Mouse (Mus musculus): ENCODE measurements around the gene Sdccag8. TPM values are rescaled to one million over a fixed set of nuclear protein-coding genes. Genes with fewer than 3 reads are reported as not detected.

The Sdccag8 gene
- total and polyA plus RNA-seq, 2 experiments from 2014 or later: 5.9 to 8.1 TPM

DNA sequence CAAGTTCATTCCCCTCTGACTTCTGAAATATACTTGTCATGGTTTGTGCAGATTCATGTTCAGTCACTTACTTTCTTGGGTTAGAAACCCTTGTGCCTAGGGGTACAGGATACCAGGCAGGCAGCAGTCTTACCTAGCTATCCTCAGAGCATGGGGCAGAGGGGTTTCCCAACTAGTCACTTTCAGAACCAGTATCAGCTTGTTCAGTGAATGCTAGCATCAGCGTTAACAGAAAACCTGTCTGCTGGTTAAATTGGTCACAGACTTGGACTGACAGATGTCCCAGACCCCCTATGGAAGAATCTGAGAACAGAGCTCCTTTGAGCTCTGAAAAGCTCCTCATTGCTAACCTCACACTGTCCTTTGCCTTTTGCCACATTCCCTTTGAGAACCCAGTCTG, 204.3 kb downstream of the Sdccag8 start:
- H3K27ac ChIP-seq (ENCODE audit: low read depth): no peak overlapping the region
- H3K4me2 ChIP-seq (ENCODE audit: low read depth, low read length): no peak overlapping the region
- no peak overlapping the region for H3K4me3 ChIP-seq (ENCODE audit: low read depth, low read length)
- no peaks in the 10 kb centered on the region for H3K27me3 ChIP-seq (ENCODE audit: control insufficient read depth, insufficient read depth, low read length)
- WGBS: 77% methylated on average over 1 of the region's 1 CpGs
- H3K9me3 ChIP-seq (replicated peaks; ENCODE audit: control insufficient read depth, low read length): no peaks in the 10 kb centered on the region
- no peak overlapping the region for H3K9ac ChIP-seq (replicated peaks; ENCODE audit: low read depth, low read length)
- no peaks in the 10 kb centered on the region for H3K4me1 ChIP-seq (ENCODE audit: control insufficient read depth, insufficient read depth)
- DNase-seq (ENCODE audit: low spot score): no peak
- no peak for ATAC-seq (ENCODE audit: insufficient read depth, low read depth)
- TF ChIP-seq EP300 (IDR thresholded peaks at IDR 0.05; ENCODE audit: low read depth): no peak
- TF ChIP-seq CTCF (IDR thresholded peaks at IDR 0.05; ENCODE audit: low read depth): no peak
- H3K36me3 ChIP-seq (replicated peaks; ENCODE audit: control insufficient read depth, insufficient read depth, low read length): peaks cover 17% of the 10 kb centered on the region; the same call in 1 of the 2 replicates

- Histone ChIP-seq H3K9me3 (replicated peaks; ENCODE audit: control insufficient read depth, low read length) (no peaks in the 10 kb centered on the region), H3K36me3 (replicated peaks; ENCODE audit: control insufficient read depth, insufficient read depth, low read length) (peaks cover 21% of the 10 kb centered on the region; the same call in 1 of the 2 replicates), H3K4me2 (ENCODE audit: low read depth, low read length) (no peak overlapping the region), H3K4me1 (ENCODE audit: control insufficient read depth, insufficient read depth) (no peaks in the 10 kb centered on the region), H3K27me3 (ENCODE audit: control insufficient read depth, insufficient read depth, low read length) (no peaks in the 10 kb centered on the region), H3K4me3 (ENCODE audit: low read depth, low read length) (no peak overlapping the region), H3K9ac (replicated peaks; ENCODE audit: low read depth, low read length) (no peak overlapping the region), H3K27ac (ENCODE audit: low read depth) (no peak overlapping the region)
- DNase-seq (ENCODE audit: low spot score) (no peak), ATAC-seq (ENCODE audit: insufficient read depth, low read depth) (no peak)
- WGBS: 92% methylated on average over 5 of the region's 5 CpGs
- no peak for TF ChIP-seq EP300 (IDR thresholded peaks at IDR 0.05; ENCODE audit: low read depth)
These were observed 205.2 kb downstream of the Sdccag8 start for GRCm38 (mm10) chr1:177019668-177020067.

- Histone ChIP-seq H3K9me3 (replicated peaks; ENCODE audit: control insufficient read depth, low read length) (no peaks in the 10 kb centered on the region), H3K27ac (ENCODE audit: low read depth) (no peak overlapping the region), H3K27me3 (ENCODE audit: control insufficient read depth, insufficient read depth, low read length) (no peaks in the 10 kb centered on the region), H3K36me3 (replicated peaks; ENCODE audit: control insufficient read depth, insufficient read depth, low read length) (peaks cover 27% of the 10 kb centered on the region), H3K9ac (replicated peaks; ENCODE audit: low read depth, low read length) (no peak overlapping the region), H3K4me2 (ENCODE audit: low read depth, low read length) (no peak overlapping the region), H3K4me1 (ENCODE audit: control insufficient read depth, insufficient read depth) (no peaks in the 10 kb centered on the region), H3K4me3 (ENCODE audit: low read depth, low read length) (no peak overlapping the region)
- TF ChIP-seq CTCF (IDR thresholded peaks at IDR 0.05; ENCODE audit: low read depth): no peak
- TF ChIP-seq EP300 (IDR thresholded peaks at IDR 0.05; ENCODE audit: low read depth): no peak
- DNase-seq (ENCODE audit: low spot score) (no peak), ATAC-seq (ENCODE audit: insufficient read depth, low read depth) (no peak)
- WGBS: 58% methylated on average over 3 of the region's 3 CpGs
These were observed 208.3 kb downstream of the Sdccag8 start for GRCm38 (mm10) chr1:177022751-177023150.

DNA sequence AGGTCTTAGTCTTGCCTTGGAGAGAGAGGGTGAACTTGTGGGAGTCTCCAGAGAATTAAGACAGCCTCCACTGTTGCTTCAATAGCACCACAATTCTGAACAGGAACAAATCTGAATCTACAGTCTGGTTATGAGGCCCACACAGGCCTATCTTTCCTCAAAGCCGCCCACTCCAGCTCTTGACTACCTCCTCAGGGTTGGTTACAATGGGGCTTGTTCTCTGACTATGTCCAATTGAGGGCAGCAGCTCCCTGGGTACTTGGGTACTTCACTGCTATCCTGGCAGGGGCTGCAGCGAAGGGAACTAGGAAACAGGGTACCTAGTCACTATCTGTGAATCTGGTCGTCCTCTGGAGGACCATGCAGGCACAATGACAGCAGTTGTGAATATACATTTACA, 213.2 kb downstream of the Sdccag8 start:
- ATAC-seq (ENCODE audit: insufficient read depth, low read depth) (no peak), DNase-seq (ENCODE audit: low spot score) (no peak)
- H3K9me3 ChIP-seq (replicated peaks; ENCODE audit: control insufficient read depth, low read length): no peaks in the 10 kb centered on the region
- no peaks in the 10 kb centered on the region for H3K27me3 ChIP-seq (ENCODE audit: control insufficient read depth, insufficient read depth, low read length)
- H3K9ac ChIP-seq (replicated peaks; ENCODE audit: low read depth, low read length): no peak overlapping the region
- no peak overlapping the region for H3K27ac ChIP-seq (ENCODE audit: low read depth)
- TF ChIP-seq CTCF (IDR thresholded peaks at IDR 0.05; ENCODE audit: low read depth) (no peak), EP300 (IDR thresholded peaks at IDR 0.05; ENCODE audit: low read depth) (no peak)
- no peak overlapping the region for H3K4me3 ChIP-seq (ENCODE audit: low read depth, low read length)
- no peak overlapping the region for H3K4me2 ChIP-seq (ENCODE audit: low read depth, low read length)
- peaks cover 13% of the 10 kb centered on the region; the same call in 1 of the 2 replicates for H3K36me3 ChIP-seq (replicated peaks; ENCODE audit: control insufficient read depth, insufficient read depth, low read length)
- peaks cover 20% of the 10 kb centered on the region; the same call in 1 of the 2 replicates for H3K4me1 ChIP-seq (ENCODE audit: control insufficient read depth, insufficient read depth)
- 77% methylated on average over 3 of the region's 3 CpGs for WGBS

- no peak for DNase-seq (ENCODE audit: low spot score)
- 51% methylated on average over 2 of the region's 2 CpGs for WGBS
- no peak for ATAC-seq (ENCODE audit: insufficient read depth, low read depth)
- Histone ChIP-seq H3K4me1 (ENCODE audit: control insufficient read depth, insufficient read depth) (peaks cover 20% of the 10 kb centered on the region; the same call in 1 of the 2 replicates), H3K27me3 (ENCODE audit: control insufficient read depth, insufficient read depth, low read length) (no peaks in the 10 kb centered on the region), H3K4me2 (ENCODE audit: low read depth, low read length) (no peak overlapping the region), H3K9me3 (replicated peaks; ENCODE audit: control insufficient read depth, low read length) (no peaks in the 10 kb centered on the region), H3K4me3 (ENCODE audit: low read depth, low read length) (no peak overlapping the region), H3K9ac (replicated peaks; ENCODE audit: low read depth, low read length) (no peak overlapping the region), H3K27ac (ENCODE audit: low read depth) (no peak overlapping the region), H3K36me3 (replicated peaks; ENCODE audit: control insufficient read depth, insufficient read depth, low read length) (peaks cover 10% of the 10 kb centered on the region; the same call in 1 of the 2 replicates)
- TF ChIP-seq CTCF (IDR thresholded peaks at IDR 0.05; ENCODE audit: low read depth) (no peak), EP300 (IDR thresholded peaks at IDR 0.05; ENCODE audit: low read depth) (no peak)
These were observed 214.6 kb downstream of the Sdccag8 start for GRCm38 (mm10) chr1:177029032-177029431.

DNA sequence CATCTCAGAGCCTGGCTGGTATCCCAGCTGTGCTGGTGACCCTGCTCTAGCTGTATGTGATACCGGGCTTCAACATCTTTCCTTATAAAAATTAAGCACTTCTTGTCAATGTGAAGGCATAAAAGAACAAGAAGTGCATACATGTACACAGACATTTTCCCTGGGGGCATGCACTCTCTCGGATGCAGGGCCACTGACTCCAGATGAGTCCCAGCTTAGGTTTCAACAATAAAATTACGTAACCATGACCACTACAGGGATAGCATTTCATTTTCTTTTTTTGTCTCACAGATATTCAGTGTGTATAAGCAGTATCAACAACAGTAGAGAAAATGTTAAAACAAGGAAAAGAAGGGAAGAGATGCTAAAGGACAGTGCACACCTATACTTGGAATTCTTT, 216.2 kb downstream of the Sdccag8 start:
- Histone ChIP-seq H3K4me2 (ENCODE audit: low read depth, low read length) (no peak overlapping the region), H3K27ac (ENCODE audit: low read depth) (no peak overlapping the region), H3K36me3 (replicated peaks; ENCODE audit: control insufficient read depth, insufficient read depth, low read length) (no peaks in the 10 kb centered on the region), H3K4me1 (ENCODE audit: control insufficient read depth, insufficient read depth) (peaks cover 20% of the 10 kb centered on the region; the same call in 1 of the 2 replicates), H3K9me3 (replicated peaks; ENCODE audit: control insufficient read depth, low read length) (no peaks in the 10 kb centered on the region), H3K9ac (replicated peaks; ENCODE audit: low read depth, low read length) (no peak overlapping the region), H3K4me3 (ENCODE audit: low read depth, low read length) (no peak overlapping the region), H3K27me3 (ENCODE audit: control insufficient read depth, insufficient read depth, low read length) (no peaks in the 10 kb centered on the region)
- DNase-seq (ENCODE audit: low spot score): no peak
- 60% methylated on average over 3 of the region's 3 CpGs for WGBS
- TF ChIP-seq EP300 (IDR thresholded peaks at IDR 0.05; ENCODE audit: low read depth) (no peak), CTCF (IDR thresholded peaks at IDR 0.05; ENCODE audit: low read depth) (no peak)
- ATAC-seq (ENCODE audit: insufficient read depth, low read depth): no peak

All from heart, postnatal 0 days (tissue).